Mouse (Mus musculus): ENCODE measurements around the gene Ripk3.

DNA sequence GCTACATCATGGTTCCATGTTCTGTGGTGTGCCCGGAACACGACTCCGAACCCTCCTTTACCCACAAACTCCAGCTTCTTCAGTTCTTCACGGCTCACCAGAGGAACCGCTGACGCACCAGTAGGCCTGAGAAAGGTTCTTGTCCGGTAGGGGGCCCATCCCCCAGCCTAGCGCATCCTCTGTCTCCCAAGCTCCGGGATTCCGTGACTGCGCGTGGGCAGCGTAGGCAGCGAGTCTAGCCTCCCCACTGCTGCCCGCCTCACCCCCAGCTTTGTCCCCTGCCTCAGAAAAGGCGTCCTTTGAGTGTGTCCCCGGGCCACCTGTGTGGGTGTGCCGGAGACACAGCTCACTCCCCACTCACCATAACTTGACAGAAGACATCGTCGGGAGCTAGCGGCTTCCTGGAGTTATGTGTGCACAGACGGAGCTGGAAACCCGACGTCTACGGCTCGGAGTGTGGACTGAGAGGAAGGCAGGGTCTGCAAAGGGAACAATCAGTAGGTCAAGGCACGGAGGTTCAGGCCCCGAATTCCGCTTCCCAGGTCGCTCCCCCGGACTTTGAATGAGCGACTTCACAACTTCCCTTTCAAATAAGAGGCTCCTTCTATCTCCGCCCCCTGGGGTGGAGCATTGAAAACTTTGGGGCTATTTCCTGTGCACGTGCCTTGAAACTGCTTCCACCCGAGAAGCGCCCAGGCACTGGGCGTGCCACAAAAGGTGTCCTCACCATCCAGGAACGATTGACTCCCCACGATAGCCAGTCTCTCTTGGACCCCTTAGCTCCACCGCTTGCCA lies at the start of gene Ripk3:
- TF ChIP-seq POLR2A (IDR thresholded peaks at IDR 0.05; ENCODE audit: low read depth, low read length): 0 out of 2 replicates have a peak, but pooled peaks have one; percentile 14
- TF ChIP-seq CTCF (IDR thresholded peaks at IDR 0.05; ENCODE audit: extremely low read depth, insufficient read depth, insufficient read length, insufficient replicate concordance): no peak

Data from spleen, adult 2 months (tissue).